Mouse (Mus musculus): ENCODE data around the gene Zfp697. TPM values are rescaled to one million over a fixed set of nuclear protein-coding genes. Genes with fewer than 3 reads are reported as not detected.
A peak's percentile ranks its signal among the peaks of the same experiment; 100 is the strongest.

Gene Zfp697
- polyA plus RNA-seq, 1 experiment, result not detected

GRCm38 (mm10) chr3:98368283-98368682, 14.0 kb upstream of the Zfp697 start:
- no peaks in the 10 kb centered on the region for H3K36me3 ChIP-seq (replicated peaks; ENCODE audit: low read length)

GRCm38 (mm10) chr3:98368776-98369175, 13.5 kb upstream of the Zfp697 start:
- no peak for TF ChIP-seq FLI1 (IDR thresholded peaks at IDR 0.05; ENCODE audit: low read length)
- no peak for TF ChIP-seq GATA1 (IDR thresholded peaks at IDR 0.05; ENCODE audit: borderline replicate concordance, low read length)
- Histone ChIP-seq H3K9me3 (peaks cover 9% of the 10 kb centered on the region; the same call in 1 of the 2 replicates), H3K36me3 (replicated peaks; ENCODE audit: low read length) (no peaks in the 10 kb centered on the region), H3K27me3 (replicated peaks) (peaks cover 5% of the 10 kb centered on the region), H3K4me1 (no peaks in the 10 kb centered on the region), H3K4me3 (replicated peaks) (no peak overlapping the region)

More at GRCm38 (mm10) chr3:98368283-98368682, 14.0 kb upstream of the Zfp697 start:
- no peak overlapping the region for H3K4me3 ChIP-seq (replicated peaks)
- peaks cover 9% of the 10 kb centered on the region; the same call in 1 of the 2 replicates for H3K9me3 ChIP-seq
- peaks cover 5% of the 10 kb centered on the region for H3K27me3 ChIP-seq (replicated peaks)
- TF ChIP-seq FLI1 (IDR thresholded peaks at IDR 0.05; ENCODE audit: low read length) (no peak), GATA1 (IDR thresholded peaks at IDR 0.05; ENCODE audit: borderline replicate concordance, low read length) (no peak)
- no peaks in the 10 kb centered on the region for H3K4me1 ChIP-seq

- Histone ChIP-seq H3K36me3 (replicated peaks; ENCODE audit: low read length) (no peaks in the 10 kb centered on the region), H3K9me3 (peaks cover 9% of the 10 kb centered on the region; the same call in 1 of the 2 replicates), H3K4me3 (replicated peaks) (no peak overlapping the region), H3K4me1 (peaks cover 17% of the 10 kb centered on the region), H3K27me3 (replicated peaks) (peaks cover 20% of the 10 kb centered on the region)
- no peak for TF ChIP-seq FLI1 (IDR thresholded peaks at IDR 0.05; ENCODE audit: low read length)
- TF ChIP-seq GATA1 (IDR thresholded peaks at IDR 0.05; ENCODE audit: borderline replicate concordance, low read length), result no peak
Observed at GRCm38 (mm10) chr3:98374062-98374719, 8.1 kb upstream of the Zfp697 start.

- TF ChIP-seq GATA1 (IDR thresholded peaks at IDR 0.05; ENCODE audit: borderline replicate concordance, low read length), result no peak
- no peak for TF ChIP-seq FLI1 (IDR thresholded peaks at IDR 0.05; ENCODE audit: low read length)
- peaks cover 9% of the 10 kb centered on the region; the same call in 1 of the 2 replicates for H3K9me3 ChIP-seq
- H3K27me3 ChIP-seq (replicated peaks), result peaks cover 28% of the 10 kb centered on the region
- no peak overlapping the region for H3K4me3 ChIP-seq (replicated peaks)
- H3K36me3 ChIP-seq (replicated peaks; ENCODE audit: low read length), result no peaks in the 10 kb centered on the region
- peaks cover 17% of the 10 kb centered on the region for H3K4me1 ChIP-seq
Observed at GRCm38 (mm10) chr3:98374980-98375379, 7.3 kb upstream of the Zfp697 start.

- no peaks in the 10 kb centered on the region for H3K9me3 ChIP-seq
Observed at GRCm38 (mm10) chr3:98378267-98378666, 4.0 kb upstream of the Zfp697 start.

GRCm38 (mm10) chr3:98379236-98379635, 3.0 kb upstream of the Zfp697 start:
- H3K36me3 ChIP-seq (replicated peaks; ENCODE audit: low read length), result no peaks in the 10 kb centered on the region
- H3K4me1 ChIP-seq, result peaks cover 33% of the 10 kb centered on the region
- TF ChIP-seq GATA1 (IDR thresholded peaks at IDR 0.05; ENCODE audit: borderline replicate concordance, low read length), result no peak
- no peak for TF ChIP-seq FLI1 (IDR thresholded peaks at IDR 0.05; ENCODE audit: low read length)
- no peaks in the 10 kb centered on the region for H3K9me3 ChIP-seq
- no peak overlapping the region for H3K4me3 ChIP-seq (replicated peaks)
- H3K27me3 ChIP-seq (replicated peaks), result peaks cover 66% of the 10 kb centered on the region

More at GRCm38 (mm10) chr3:98378267-98378666, 4.0 kb upstream of the Zfp697 start:
- Histone ChIP-seq H3K36me3 (replicated peaks; ENCODE audit: low read length) (no peaks in the 10 kb centered on the region), H3K4me3 (replicated peaks) (no peak overlapping the region), H3K27me3 (replicated peaks) (peaks cover 56% of the 10 kb centered on the region), H3K4me1 (peaks cover 34% of the 10 kb centered on the region)
- TF ChIP-seq GATA1 (IDR thresholded peaks at IDR 0.05; ENCODE audit: borderline replicate concordance, low read length) (no peak), FLI1 (IDR thresholded peaks at IDR 0.05; ENCODE audit: low read length) (no peak)

GRCm38 (mm10) chr3:98381677-98382245, 500 bp upstream of the Zfp697 start:
- Histone ChIP-seq H3K4me3 (replicated peaks) (peak overlapping the region; percentile 91), H3K9me3 (no peaks in the 10 kb centered on the region), H3K36me3 (replicated peaks; ENCODE audit: low read length) (no peaks in the 10 kb centered on the region), H3K27me3 (replicated peaks) (peaks cover 78% of the 10 kb centered on the region), H3K4me1 (peaks cover 31% of the 10 kb centered on the region)
- TF ChIP-seq FLI1 (IDR thresholded peaks at IDR 0.05; ENCODE audit: low read length), result no peak
- TF ChIP-seq GATA1 (IDR thresholded peaks at IDR 0.05; ENCODE audit: borderline replicate concordance, low read length), result no peak

- H3K4me1 ChIP-seq, result peaks cover 26% of the 10 kb centered on the region
- H3K4me3 ChIP-seq (replicated peaks), result peak overlapping the region; percentile 91
- no peak for TF ChIP-seq GATA1 (IDR thresholded peaks at IDR 0.05; ENCODE audit: borderline replicate concordance, low read length)
- peaks cover 75% of the 10 kb centered on the region for H3K27me3 ChIP-seq (replicated peaks)
- no peaks in the 10 kb centered on the region for H3K9me3 ChIP-seq
- no peaks in the 10 kb centered on the region for H3K36me3 ChIP-seq (replicated peaks; ENCODE audit: low read length)
Observed at GRCm38 (mm10) chr3:98383024-98383790, 946 bp downstream of the Zfp697 start.

- H3K27me3 ChIP-seq (replicated peaks), result peaks cover 48% of the 10 kb centered on the region
- no peaks in the 10 kb centered on the region for H3K9me3 ChIP-seq
- no peak overlapping the region for H3K4me3 ChIP-seq (replicated peaks)
- no peak for TF ChIP-seq FLI1 (IDR thresholded peaks at IDR 0.05; ENCODE audit: low read length)
- peaks cover 20% of the 10 kb centered on the region for H3K4me1 ChIP-seq
- no peaks in the 10 kb centered on the region for H3K36me3 ChIP-seq (replicated peaks; ENCODE audit: low read length)
Observed at GRCm38 (mm10) chr3:98387086-98387485, 4.8 kb downstream of the Zfp697 start.

GRCm38 (mm10) chr3:98387756-98388155, 5.5 kb downstream of the Zfp697 start:
- no peaks in the 10 kb centered on the region for H3K36me3 ChIP-seq (replicated peaks; ENCODE audit: low read length)
- H3K4me3 ChIP-seq (replicated peaks), result no peak overlapping the region
- H3K9me3 ChIP-seq, result no peaks in the 10 kb centered on the region
- H3K27me3 ChIP-seq (replicated peaks), result peaks cover 44% of the 10 kb centered on the region
- TF ChIP-seq GATA1 (IDR thresholded peaks at IDR 0.05; ENCODE audit: borderline replicate concordance, low read length) (no peak), FLI1 (IDR thresholded peaks at IDR 0.05; ENCODE audit: low read length) (no peak)
- H3K4me1 ChIP-seq, result peaks cover 13% of the 10 kb centered on the region

Measured in megakaryocyte, embryonic 14.5 days (primary cell).